Mouse (Mus musculus) liver, embryonic 14.5 days (tissue): Measurements from ENCODE around the gene Hoxb1. TPM values are rescaled to one million over a fixed set of nuclear protein-coding genes. Genes with fewer than 3 reads are reported as not detected.

Experiments used
- ATAC-seq: fragments of 200-750 bp; cut with Nextera tagmentation; 2 replicates; pipeline ENCODE4 v1.8.0; 2017; ENCODE audit warnings: moderate number of reproducible peaks, mild to moderate bottlenecking, moderate library complexity; ENCODE audit not compliant: insufficient read depth
- DNase-seq, 3 experiments: peaks; one replicate each; pipeline ENCODE4 v3.0.0-alpha.2; 2012 to 2013; ENCODE audit warnings: low read depth in 3 of 3, low spot score in 3 of 3
- H3K27ac ChIP-seq: fragments of 300-500 bp; sonication (generic); 2 replicates; pipeline ENCODE4 v1.5.1; 2014; ENCODE audit warnings: moderate library complexity, mild to moderate bottlenecking, control low read depth, inconsistent platforms
- H3K27me3 ChIP-seq: fragments of 300-500 bp; sonication (generic); 2 replicates; pipeline ENCODE4 v1.6.1; 2014; ENCODE audit warnings: mild to moderate bottlenecking, low read length, moderate library complexity; ENCODE audit not compliant: control insufficient read depth, insufficient read depth
- H3K36me3 ChIP-seq: fragments of 300-500 bp; sonication (generic); replicated peaks from 2 replicates; pipeline ENCODE4 v1.6.1; 2014; ENCODE audit warnings: low read depth; ENCODE audit not compliant: control insufficient read depth, insufficient read depth
- H3K4me1 ChIP-seq, 2 experiments: fragments of 200-500 bp in 1 of 2; fragments of 300-500 bp in 1 of 2; sonication (generic) in 1 of 2; replicated peaks; 2 replicates each; pipeline ENCODE4 v1.6.1; 2012 to 2014; ENCODE audit warnings: antibody characterized with exemption in 1 of 2, inconsistent platforms in 1 of 2, low read length in 1 of 2; ENCODE audit not compliant: control insufficient read depth in 2 of 2, insufficient read depth in 2 of 2
- H3K4me2 ChIP-seq: fragments of 300-500 bp; sonication (generic); 2 replicates; pipeline ENCODE4 v1.6.1; 2014; ENCODE audit warnings: low read depth, mild to moderate bottlenecking, control low read depth, moderate library complexity
- H3K4me3 ChIP-seq, 2 experiments: fragments of 200-500 bp in 1 of 2; fragments of 300-500 bp in 1 of 2; sonication (generic) in 1 of 2; 2 replicates each; pipeline ENCODE4 v1.5.1; 2012 to 2014; ENCODE audit warnings: low read depth in 2 of 2, low read length in 2 of 2, mild to moderate bottlenecking in 2 of 2, control low read depth in 1 of 2, inconsistent platforms in 1 of 2, moderate library complexity in 1 of 2; ENCODE audit not compliant: insufficient read depth in 1 of 2
- H3K9ac ChIP-seq: fragments of 300-500 bp; sonication (generic); replicated peaks from 2 replicates; pipeline ENCODE4 v1.6.1; 2014; ENCODE audit warnings: mild to moderate bottlenecking, control low read depth, moderate library complexity
- H3K9me3 ChIP-seq: fragments of 300-500 bp; sonication (generic); 2 replicates; pipeline ENCODE4 v1.6.1; 2016; ENCODE audit warnings: low read length, mixed read lengths; ENCODE audit not compliant: control insufficient read depth
- CTCF ChIP-seq: IDR thresholded peaks from 2 replicates; pipeline ENCODE4 v1.5.1; 2016; ENCODE audit warnings: antibody characterized with exemption, low read depth, control low read depth
- EP300 ChIP-seq: IDR thresholded peaks from 2 replicates; pipeline ENCODE4 v1.6.1; 2016; ENCODE audit warnings: antibody characterized with exemption, low read depth
- WGBS: fragments of 180-500 bp; shearing (Covaris S2); extraction: QIAGEN DNeasy Blood & Tissue Kit; methylation state at CpG from one replicate; pipeline ENCODE4 v1.1.7; 2014; ENCODE audit not compliant: insufficient replicate concordance; 5-methylcytosine and 5-hydroxymethylcytosine counted together
- polyA plus RNA-seq, 2 experiments: library from polyadenylated mRNA; depleted of rRNA in 1 of 2; stranded (reverse) in 1 of 2; unstranded in 1 of 2; fragments of >200 nt; fragmentation: Nextera tagmentation in 1 of 2; extraction: Ambion mirVana in 1 of 2; gene quantifications; 2 replicates each; pipeline versions ENCODE4 v1.2.1 to v1.2.3; 2012 to 2014

Hoxb1 gene
- polyA plus RNA-seq, 2 experiments, result 0.02 TPM; not detected in 1

GRCm38 (mm10) chr11:96327122-96327521 is 38.4 kb upstream of the Hoxb1 start:
- DNase-seq (no peak), ATAC-seq (no peak)
- H3K27me3 ChIP-seq, result peaks cover 66% of the 10 kb centered on the region
- WGBS, result 41% methylated on average over 7 of the region's 7 CpGs
- H3K4me3 ChIP-seq, result no peak overlapping the region
- H3K9ac ChIP-seq, result no peak overlapping the region
- no peaks in the 10 kb centered on the region for H3K9me3 ChIP-seq
- no peak overlapping the region for H3K4me2 ChIP-seq
- H3K36me3 ChIP-seq, result no peaks in the 10 kb centered on the region
- TF ChIP-seq EP300, result no peak
- TF ChIP-seq CTCF, result no peak
- no peak overlapping the region for H3K27ac ChIP-seq
- H3K4me1 ChIP-seq, result no peaks in the 10 kb centered on the region

DNA sequence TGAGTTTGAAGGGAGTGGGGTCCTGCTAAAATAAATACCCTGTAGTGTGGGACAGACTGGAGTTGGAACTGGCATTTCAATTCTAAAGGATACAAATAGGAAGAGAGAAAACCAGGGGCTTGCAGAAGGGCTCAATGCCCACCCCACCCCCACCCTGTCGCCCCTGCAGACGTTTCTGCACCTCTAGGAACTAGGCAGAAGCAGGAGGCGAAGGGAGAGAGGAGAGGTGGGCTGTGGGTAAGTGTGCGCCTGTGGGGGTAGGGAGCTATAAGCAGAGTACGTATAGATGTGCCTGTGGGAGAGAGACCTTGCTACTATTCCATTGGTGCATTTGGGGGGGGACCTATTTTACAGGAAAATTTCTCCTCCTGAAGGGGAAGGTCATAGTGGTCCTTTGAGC is 37.8 kb upstream of the Hoxb1 start:
- Histone ChIP-seq H3K9me3 (no peaks in the 10 kb centered on the region), H3K36me3 (no peaks in the 10 kb centered on the region), H3K4me1 (no peaks in the 10 kb centered on the region), H3K27ac (no peak overlapping the region), H3K4me3 (no peak overlapping the region), H3K27me3 (peaks cover 68% of the 10 kb centered on the region), H3K4me2 (no peak overlapping the region), H3K9ac (no peak overlapping the region)
- 28% methylated on average over 5 of the region's 5 CpGs for WGBS
- no peak for DNase-seq
- TF ChIP-seq CTCF (no peak), EP300 (no peak)
- ATAC-seq, result no peak

GRCm38 (mm10) chr11:96328605-96329004 is 36.9 kb upstream of the Hoxb1 start:
- Histone ChIP-seq H3K9me3 (no peaks in the 10 kb centered on the region), H3K4me3 (no peak overlapping the region), H3K27ac (no peak overlapping the region), H3K9ac (no peak overlapping the region), H3K4me2 (no peak overlapping the region), H3K4me1 (no peaks in the 10 kb centered on the region), H3K27me3 (peaks cover 72% of the 10 kb centered on the region), H3K36me3 (no peaks in the 10 kb centered on the region)
- 27% methylated on average over 8 of the region's 8 CpGs for WGBS
- no peak for TF ChIP-seq CTCF
- TF ChIP-seq EP300, result no peak
- ATAC-seq, result no peak
- DNase-seq, result no peak

DNA sequence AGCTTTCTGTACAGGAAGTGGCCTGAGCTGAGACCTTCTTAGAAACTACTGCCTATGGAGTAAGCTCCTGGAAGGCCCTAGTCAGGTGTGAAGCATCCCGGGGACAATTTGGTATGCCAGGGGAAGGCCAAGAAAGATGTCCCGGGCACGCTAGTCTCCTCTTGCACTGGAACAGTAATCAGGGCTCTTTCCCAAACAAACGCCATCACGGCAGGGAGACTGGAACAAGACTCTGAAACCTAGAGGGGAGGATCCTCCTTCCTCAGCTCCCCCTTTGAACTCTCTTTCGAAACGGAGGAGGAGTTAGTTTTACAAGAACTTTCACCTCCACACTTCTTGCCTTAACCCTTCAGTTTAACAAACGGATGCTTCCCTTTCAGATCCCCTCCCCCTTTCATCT is 33.4 kb upstream of the Hoxb1 start:
- DNase-seq (no peak), ATAC-seq (no peak)
- Histone ChIP-seq H3K9ac (no peak overlapping the region), H3K36me3 (no peaks in the 10 kb centered on the region), H3K4me1 (no peaks in the 10 kb centered on the region; a peak in 1 of 4 replicates), H3K9me3 (no peaks in the 10 kb centered on the region), H3K4me3 (no peak overlapping the region), H3K27me3 (peaks cover 64% of the 10 kb centered on the region), H3K4me2 (no peak overlapping the region), H3K27ac (no peak overlapping the region)
- 11% methylated on average over 8 of the region's 8 CpGs for WGBS
- TF ChIP-seq CTCF (no peak), EP300 (no peak)

DNA sequence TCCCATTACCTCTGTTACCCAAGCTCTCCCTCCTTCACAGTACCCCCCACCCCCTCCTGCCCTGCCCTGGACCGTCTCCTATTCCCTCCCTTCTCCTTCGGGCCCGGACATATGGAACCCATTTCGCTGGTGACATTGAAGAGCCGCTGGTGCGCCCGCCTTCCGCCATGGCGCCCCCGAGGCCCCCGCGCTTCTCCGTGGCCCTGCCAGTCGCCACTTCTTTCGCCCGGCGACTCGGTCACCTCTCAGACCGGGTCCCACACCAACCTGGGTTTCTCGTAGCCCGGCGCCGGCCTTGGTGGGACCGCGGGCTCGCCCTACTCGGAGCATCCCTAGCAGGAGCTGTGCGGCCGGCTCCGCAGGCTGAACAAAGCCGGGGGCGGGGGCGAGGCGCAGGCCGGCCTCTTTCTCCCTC is 32.9 kb upstream of the Hoxb1 start:
- H3K4me3 ChIP-seq, result peak overlapping the region in 1 of 2 experiments; percentile 12; a peak in 1 of 4 replicates
- no peaks in the 10 kb centered on the region for H3K9me3 ChIP-seq
- H3K4me1 ChIP-seq, result no peaks in the 10 kb centered on the region; a peak in 1 of 4 replicates
- TF ChIP-seq EP300 (no peak), CTCF (no peak)
- 13% methylated on average over 32 of the region's 35 CpGs for WGBS
- ATAC-seq (no peak), DNase-seq (no peak)
- H3K27me3 ChIP-seq, result peaks cover 64% of the 10 kb centered on the region
- H3K4me2 ChIP-seq, result peak overlapping the region; percentile 20; the same call in 1 of the 2 replicates
- no peak overlapping the region for H3K27ac ChIP-seq
- H3K9ac ChIP-seq, result no peak overlapping the region
- no peaks in the 10 kb centered on the region for H3K36me3 ChIP-seq
